Mouse (Mus musculus): Measurements from ENCODE around the gene Jmjd7.

GRCm38 (mm10) chr2:120013831-120014486, 13.3 kb upstream of the Jmjd7 start:
- TF ChIP-seq CTCF (conservative IDR thresholded peaks at IDR 0.05; ENCODE audit: insufficient read depth, insufficient read length, low read depth, low read length): no peak
- no peak for TF ChIP-seq POLR2A (IDR thresholded peaks at IDR 0.05; ENCODE audit: low read depth, low read length)
